Mouse (Mus musculus): ENCODE measurements around the gene Cd5.
A peak's percentile ranks its signal among the peaks of the same experiment; 100 is the strongest.

Cd5 gene

GRCm38 (mm10) chr19:10758708-10759107 is 19.9 kb upstream of the Cd5 start:
- DNase-seq (ENCODE audit: low spot score), result no peak

- DNase-seq (ENCODE audit: low spot score), result no peak
Observed at GRCm38 (mm10) chr19:10757526-10757925, 18.7 kb upstream of the Cd5 start.

- DNase-seq (ENCODE audit: low spot score), result no peak
Observed at GRCm38 (mm10) chr19:10757125-10757524, 18.3 kb upstream of the Cd5 start.

GRCm38 (mm10) chr19:10752646-10753045 is 13.8 kb upstream of the Cd5 start:
- DNase-seq (ENCODE audit: low spot score), result no peak

GRCm38 (mm10) chr19:10752106-10752505 is 13.3 kb upstream of the Cd5 start:
- DNase-seq (ENCODE audit: low spot score), result no peak

GRCm38 (mm10) chr19:10751607-10752006 is 12.8 kb upstream of the Cd5 start:
- DNase-seq (ENCODE audit: low spot score), result peak; percentile 56

GRCm38 (mm10) chr19:10750161-10750560 is 11.4 kb upstream of the Cd5 start:
- no peak for DNase-seq (ENCODE audit: low spot score)

GRCm38 (mm10) chr19:10749295-10749694 is 10.5 kb upstream of the Cd5 start:
- no peak for DNase-seq (ENCODE audit: low spot score)

GRCm38 (mm10) chr19:10748401-10749102 is 9.8 kb upstream of the Cd5 start:
- no peak for DNase-seq (ENCODE audit: low spot score)

- peak; percentile 78 for DNase-seq (ENCODE audit: low spot score)
Observed at GRCm38 (mm10) chr19:10747718-10748117, 8.9 kb upstream of the Cd5 start.

GRCm38 (mm10) chr19:10747182-10747581 is 8.4 kb upstream of the Cd5 start:
- DNase-seq (ENCODE audit: low spot score), result peak; percentile 57

GRCm38 (mm10) chr19:10742565-10742964 is 3.8 kb upstream of the Cd5 start:
- DNase-seq (ENCODE audit: low spot score), result no peak

- no peak for DNase-seq (ENCODE audit: low spot score)
Observed at GRCm38 (mm10) chr19:10742145-10742544, 3.3 kb upstream of the Cd5 start.

- peak; percentile 71 for DNase-seq (ENCODE audit: low spot score)
Observed at GRCm38 (mm10) chr19:10740641-10741440, 2.0 kb upstream of the Cd5 start.

GRCm38 (mm10) chr19:10739916-10740315 is 1.1 kb upstream of the Cd5 start:
- no peak for DNase-seq (ENCODE audit: low spot score)

GRCm38 (mm10) chr19:10738038-10738437 is 764 bp downstream of the Cd5 start:
- DNase-seq (ENCODE audit: low spot score), result no peak

- DNase-seq (ENCODE audit: low spot score), result no peak
Observed at GRCm38 (mm10) chr19:10735861-10736260, 2.9 kb downstream of the Cd5 start.

- DNase-seq (ENCODE audit: low spot score), result no peak
Observed at GRCm38 (mm10) chr19:10735061-10735460, 3.7 kb downstream of the Cd5 start.

- DNase-seq (ENCODE audit: low spot score), result no peak
Observed at GRCm38 (mm10) chr19:10734554-10734953, 4.2 kb downstream of the Cd5 start.

GRCm38 (mm10) chr19:10733501-10734127 is 5.2 kb downstream of the Cd5 start:
- DNase-seq (ENCODE audit: low spot score), result no peak

GRCm38 (mm10) chr19:10732741-10733140 is 6.1 kb downstream of the Cd5 start:
- DNase-seq (ENCODE audit: low spot score), result no peak

GRCm38 (mm10) chr19:10731975-10732374 is 6.8 kb downstream of the Cd5 start:
- peak; percentile 50 for DNase-seq (ENCODE audit: low spot score)

- no peak for DNase-seq (ENCODE audit: low spot score)
Observed at GRCm38 (mm10) chr19:10730469-10730868, 8.3 kb downstream of the Cd5 start.
